Mouse (Mus musculus) thymus, adult 2 months (tissue): ENCODE measurements around the gene Bhlhe23.

Experiments
- CTCF ChIP-seq: fragments of 200-500 bp; IDR thresholded peaks from 2 replicates; pipeline ENCODE4 v1.5.1; 2012; ENCODE audit warnings: mild to moderate bottlenecking, control low read depth, low read length, moderate library complexity, borderline replicate concordance; ENCODE audit not compliant: control insufficient read depth, poor library complexity, insufficient read depth; ENCODE audit errors: extremely low read depth
- POLR2A ChIP-seq: fragments of 200-500 bp; IDR thresholded peaks from 2 replicates; pipeline ENCODE4 v1.6.1; 2012; ENCODE audit warnings: mild to moderate bottlenecking, low read length, control low read depth, moderate library complexity; ENCODE audit not compliant: control insufficient read depth, poor library complexity, insufficient read depth; ENCODE audit errors: extremely low read depth

DNA sequence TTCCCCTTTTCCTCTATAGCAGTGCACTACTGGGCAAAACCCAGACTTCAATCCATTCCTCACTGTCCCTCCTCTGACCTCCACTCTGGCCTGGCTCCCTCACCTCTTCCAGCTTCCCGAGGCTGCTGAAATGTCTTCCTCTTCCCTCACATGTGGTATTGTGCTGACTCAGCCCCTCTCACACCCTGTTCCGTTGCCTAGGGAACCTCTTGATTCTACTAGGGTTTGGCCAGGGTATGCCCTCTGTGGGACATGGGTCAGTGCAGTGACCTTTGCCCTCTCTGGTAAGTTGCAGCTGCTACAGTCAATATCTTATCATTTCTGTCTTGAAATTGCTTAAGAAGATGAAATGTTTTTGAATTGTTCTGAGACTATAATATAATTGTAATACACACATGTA is 19.9 kb downstream of the Bhlhe23 start:
- TF ChIP-seq CTCF: no peak
- no peak for TF ChIP-seq POLR2A
